Mouse (Mus musculus): Measurements from ENCODE around the gene Strip1.

- TF ChIP-seq CTCF (IDR thresholded peaks at IDR 0.05; ENCODE audit: control insufficient read depth, insufficient read depth, low read length) = no peak
- TF ChIP-seq POLR2A (IDR thresholded peaks at IDR 0.05; ENCODE audit: borderline replicate concordance, control insufficient read depth, low read depth, low read length) = no peak
Observed at GRCm38 (mm10) chr3:107591612-107592011, 39.9 kb downstream of the Strip1 start.

All from bone marrow, adult 2 months (tissue).